Mouse (Mus musculus): Measurements from ENCODE around the gene Wfdc13. TPM values are rescaled to one million over a fixed set of nuclear protein-coding genes. Genes with fewer than 3 reads are reported as not detected.

Gene Wfdc13
- total and polyA plus RNA-seq, 3 experiments, result 0.12 TPM; not detected in 2

GRCm38 (mm10) chr2:164641129-164641528 lies 43.8 kb upstream of the Wfdc13 start:
- Histone ChIP-seq H3K36me3 (ENCODE audit: control insufficient read depth in 1 of 2, insufficient read depth in 2 of 2, low read length in 2 of 2) (peaks cover 0 to 11% of the 10 kb centered on the region in 2 experiments; a peak in 2 of 4 replicates), H3K27me3 (ENCODE audit: control insufficient read depth in 1 of 2, insufficient read depth in 2 of 2, low read length in 2 of 2) (no peaks in the 10 kb centered on the region), H3K9me3 (replicated peaks; ENCODE audit: insufficient read depth, low read length) (no peaks in the 10 kb centered on the region), H3K4me1 (ENCODE audit: control insufficient read depth in 1 of 2, insufficient read depth in 2 of 2, low read length in 2 of 2) (peaks cover 13 to 16% of the 10 kb centered on the region in 2 experiments), H3K79me2 (ENCODE audit: control insufficient read depth, insufficient read depth, low read length, poor library complexity) (no peaks in the 10 kb centered on the region), H3K27ac (ENCODE audit: control insufficient read depth, low read depth, low read length) (peak overlapping the region; percentile 75), H3K9ac (ENCODE audit: control insufficient read depth, low read depth, low read length, poor library complexity, severe bottlenecking) (peak overlapping the region; percentile 69), H3K4me3 (ENCODE audit: control insufficient read depth in 1 of 2, insufficient read depth in 1 of 2, low read depth in 2 of 2, low read length in 2 of 2) (no peak overlapping the region; a peak in 2 of 4 replicates)
- DNase-seq (ENCODE audit: low read depth, low spot score), result peak; percentile 88
- TF ChIP-seq TBP (IDR thresholded peaks at IDR 0.05; ENCODE audit: low read depth, low read length) (no peak; the same call in 1 of the 2 replicates), NRF1 (IDR thresholded peaks at IDR 0.05; ENCODE audit: insufficient read depth, low read depth, low read length, poor library complexity, severe bottlenecking) (no peak), POLR2A (IDR thresholded peaks at IDR 0.05; ENCODE audit: control insufficient read depth in 1 of 2, insufficient read depth in 1 of 2, low read depth in 1 of 2, low read length in 2 of 2, poor library complexity in 1 of 2) (peak in 1 of 2 experiments; percentile 53; a peak in 1 of 4 replicates), ELF1 (IDR thresholded peaks at IDR 0.05; ENCODE audit: low read depth, low read length) (peak; percentile 88), ZNF384 (IDR thresholded peaks at IDR 0.05; ENCODE audit: low read depth, low read length) (peak; percentile 100), POLR2AphosphoS5 (IDR thresholded peaks at IDR 0.05; ENCODE audit: borderline replicate concordance, low read depth, low read length) (no peak), SMC3 (IDR thresholded peaks at IDR 0.05; ENCODE audit: low read depth, low read length) (no peak), MAX (IDR thresholded peaks at IDR 0.05; ENCODE audit: low read length) (peak; percentile 19; the same call in 1 of the 2 replicates), ZC3H11A (IDR thresholded peaks at IDR 0.05; ENCODE audit: low read depth, low read length) (no peak), MYB (IDR thresholded peaks at IDR 0.05; ENCODE audit: low read depth, low read length) (no peak), KAT2A (conservative IDR thresholded peaks at IDR 0.05; ENCODE audit: low read depth, low read length) (no peak), MAFK (IDR thresholded peaks at IDR 0.05; ENCODE audit: borderline replicate concordance, low read depth, low read length) (peak; percentile 90), GABPA (IDR thresholded peaks at IDR 0.05; ENCODE audit: low read depth, low read length) (peak; percentile 87), EP300 (IDR thresholded peaks at IDR 0.05; ENCODE audit: low read depth in 1 of 2, low read length in 2 of 2) (peak; percentile 72 to 85), BHLHE40 (IDR thresholded peaks at IDR 0.05; ENCODE audit: borderline replicate concordance, low read depth, low read length) (peak; percentile 76), POLR2AphosphoS2 (IDR thresholded peaks at IDR 0.05; ENCODE audit: low read length) (no peak; the same call in 1 of the 2 replicates), USF2 (IDR thresholded peaks at IDR 0.05; ENCODE audit: borderline replicate concordance in 1 of 2, insufficient read depth in 1 of 2, low read depth in 1 of 2, low read length in 2 of 2) (no peak), GATA1 (IDR thresholded peaks at IDR 0.05; ENCODE audit: low read depth, low read length) (no peak), JUND (IDR thresholded peaks at IDR 0.05; ENCODE audit: low read depth, low read length) (no peak), TCF12 (IDR thresholded peaks at IDR 0.05; ENCODE audit: low read depth, low read length) (peak; percentile 49; the same call in 1 of the 2 replicates), TAL1 (IDR thresholded peaks at IDR 0.05; ENCODE audit: low read length) (no peak), RCOR1 (IDR thresholded peaks at IDR 0.05; ENCODE audit: low read depth, low read length) (0 out of 2 replicates have a peak, but pooled peaks have one; percentile 54), ETS1 (IDR thresholded peaks at IDR 0.05; ENCODE audit: low read depth, low read length) (peak; percentile 86), USF1 (IDR thresholded peaks at IDR 0.05; ENCODE audit: low read depth, low read length) (peak; percentile 63), MAZ (IDR thresholded peaks at IDR 0.05; ENCODE audit: low read depth, low read length) (no peak), NELFE (IDR thresholded peaks at IDR 0.05; ENCODE audit: low read depth, low read length) (peak; percentile 48), ZMIZ1 (IDR thresholded peaks at IDR 0.05; ENCODE audit: low read depth, low read length) (peak; percentile 35; the same call in 1 of the 2 replicates), RAD21 (IDR thresholded peaks at IDR 0.05; ENCODE audit: low read depth, low read length) (no peak), UBTF (IDR thresholded peaks at IDR 0.05; ENCODE audit: borderline replicate concordance, insufficient read depth, low read depth, low read length) (no peak), MEF2A (IDR thresholded peaks at IDR 0.05; ENCODE audit: extremely low read depth, insufficient replicate concordance, low read depth, low read length, poor library complexity, severe bottlenecking) (no peak), MYC (IDR thresholded peaks at IDR 0.05; ENCODE audit: low read depth, low read length) (peak; percentile 34; the same call in 1 of the 2 replicates), HCFC1 (IDR thresholded peaks at IDR 0.05; ENCODE audit: low read depth, low read length) (peak; percentile 70), SIN3A (IDR thresholded peaks at IDR 0.05; ENCODE audit: low read length) (no peak; the same call in none of the 2 replicates), E2F4 (IDR thresholded peaks at IDR 0.05; ENCODE audit: borderline replicate concordance, low read depth, low read length) (peak; percentile 96), ZKSCAN1 (IDR thresholded peaks at IDR 0.05; ENCODE audit: low read depth, low read length) (no peak), CHD1 (IDR thresholded peaks at IDR 0.05; ENCODE audit: low read depth, low read length) (0 out of 2 replicates have a peak, but pooled peaks have one; percentile 42), MXI1 (IDR thresholded peaks at IDR 0.05; ENCODE audit: low read depth, low read length) (no peak)
